Mouse (Mus musculus): ENCODE data around the gene Gm1673. TPM values are rescaled to one million over a fixed set of nuclear protein-coding genes. Genes with fewer than 3 reads are reported as not detected.
"Not testable (repeated sequence)": the region's sequence is repeated elsewhere in the genome, so short reads cannot be mapped to it uniquely, and the experiment has no call there.

Gm1673 gene
- polyA plus RNA-seq, 1 experiment from 2014 or later = 61.1 TPM

DNA sequence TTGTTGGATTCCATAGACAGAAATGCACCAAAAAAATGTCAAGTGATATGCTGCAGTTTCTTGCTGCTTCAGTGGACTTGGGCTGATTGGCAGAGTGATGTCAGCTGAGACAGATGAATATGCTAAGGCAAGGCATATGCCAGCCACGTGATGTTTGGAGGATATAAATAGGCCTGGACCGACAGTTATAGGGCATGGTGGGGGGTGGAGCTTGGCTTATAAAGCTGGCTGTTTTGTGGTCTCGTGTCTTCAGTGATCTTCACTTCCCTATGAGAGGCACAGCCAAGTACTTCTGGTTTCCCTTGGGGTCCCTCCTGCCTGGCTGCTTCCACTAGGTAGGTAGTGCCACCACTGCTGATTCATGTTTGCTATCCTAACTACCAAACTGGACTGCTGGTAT, 44.8 kb upstream of the Gm1673 start:
- Histone ChIP-seq H3K27ac (ENCODE audit: low read depth) (no peak overlapping the region), H3K27me3 (ENCODE audit: insufficient read depth, low read length) (no peaks in the 10 kb centered on the region), H3K9me3 (ENCODE audit: low read depth, low read length) (peaks cover 11% of the 10 kb centered on the region; the same call in 1 of the 2 replicates), H3K4me1 (ENCODE audit: insufficient read depth) (peaks cover 10% of the 10 kb centered on the region), H3K4me2 (no peak overlapping the region), H3K36me3 (ENCODE audit: insufficient read depth) (0 out of 2 replicates have a peak, but pooled peaks cover 4% of the 10 kb centered on the region), H3K4me3 (ENCODE audit: low read depth, low read length) (no peak overlapping the region), H3K9ac (no peak overlapping the region)
- TF ChIP-seq CTCF (IDR thresholded peaks at IDR 0.05; ENCODE audit: low read depth) = no peak
- DNase-seq (no peak), ATAC-seq (ENCODE audit: insufficient read depth) (no peak)
- 94% methylated on average over 3 of the region's 3 CpGs for WGBS

DNA sequence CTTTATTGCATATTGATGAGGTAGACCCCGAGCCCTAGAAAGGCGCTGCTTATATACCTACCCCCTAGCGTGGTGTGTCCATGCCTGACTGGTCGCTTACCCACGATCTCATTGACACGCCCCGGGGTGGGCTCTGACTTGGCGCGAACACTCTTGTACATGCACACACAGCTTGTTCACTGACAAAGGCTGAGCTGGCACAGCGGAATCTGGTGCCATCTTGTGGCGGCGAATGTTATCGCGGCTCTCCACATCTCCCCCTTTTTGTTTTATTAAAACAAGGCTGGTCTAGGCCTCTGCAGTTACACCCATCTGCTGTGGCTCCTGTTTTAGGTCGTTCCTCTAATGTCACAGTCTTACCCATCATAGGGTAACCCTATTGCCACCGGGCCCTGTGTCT, 36.2 kb upstream of the Gm1673 start:
- H3K4me1 ChIP-seq (ENCODE audit: insufficient read depth); H3K36me3 ChIP-seq (ENCODE audit: insufficient read depth); H3K27me3 ChIP-seq (ENCODE audit: insufficient read depth, low read length); H3K4me3 ChIP-seq (ENCODE audit: low read depth, low read length); DNase-seq; H3K4me2 ChIP-seq; ATAC-seq (ENCODE audit: insufficient read depth); H3K27ac ChIP-seq (ENCODE audit: low read depth); H3K9ac ChIP-seq: not testable (repeated sequence)
- WGBS = 93% methylated on average over 16 of the region's 16 CpGs
- H3K9me3 ChIP-seq (ENCODE audit: low read depth, low read length) = peaks cover 12% of the 10 kb centered on the region
- TF ChIP-seq CTCF (IDR thresholded peaks at IDR 0.05; ENCODE audit: low read depth) = peak; percentile 27; the same call in 1 of the 2 replicates

DNA sequence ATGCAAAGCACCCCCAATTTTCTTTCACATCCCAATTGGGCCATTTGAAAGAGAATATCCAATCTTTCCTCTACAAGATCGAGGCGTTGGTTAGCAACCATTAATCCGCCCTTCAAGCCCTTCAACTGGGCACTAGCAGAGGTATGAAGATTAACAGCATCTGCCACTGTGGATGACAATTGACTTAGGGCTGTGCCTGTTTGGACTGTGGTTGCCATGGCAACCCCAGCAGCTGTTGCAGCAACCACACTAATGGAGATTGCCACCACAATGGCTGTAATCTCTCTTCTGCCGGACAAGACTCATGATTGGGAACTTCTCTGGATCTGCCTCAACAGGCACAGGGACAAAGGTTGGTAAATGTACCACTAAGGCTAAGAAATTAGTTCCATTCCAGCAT, 34.9 kb upstream of the Gm1673 start:
- H3K27ac ChIP-seq (ENCODE audit: low read depth) = no peak overlapping the region
- no peak for TF ChIP-seq CTCF (IDR thresholded peaks at IDR 0.05; ENCODE audit: low read depth)
- H3K9me3 ChIP-seq (ENCODE audit: low read depth, low read length) = peaks cover 16% of the 10 kb centered on the region
- no peaks in the 10 kb centered on the region for H3K4me1 ChIP-seq (ENCODE audit: insufficient read depth)
- no peak for DNase-seq
- no peaks in the 10 kb centered on the region for H3K27me3 ChIP-seq (ENCODE audit: insufficient read depth, low read length)
- H3K4me2 ChIP-seq = no peak overlapping the region
- no peak for ATAC-seq (ENCODE audit: insufficient read depth)
- no peaks in the 10 kb centered on the region for H3K36me3 ChIP-seq (ENCODE audit: insufficient read depth)
- 88% methylated on average over 4 of the region's 4 CpGs for WGBS
- H3K9ac ChIP-seq = no peak overlapping the region
- H3K4me3 ChIP-seq (ENCODE audit: low read depth, low read length) = no peak overlapping the region

GRCm38 (mm10) chr5:33953471-33954185, 29.6 kb upstream of the Gm1673 start:
- Histone ChIP-seq H3K4me1 (ENCODE audit: insufficient read depth) (no peaks in the 10 kb centered on the region), H3K9ac (no peak overlapping the region), H3K4me3 (ENCODE audit: low read depth, low read length) (no peak overlapping the region), H3K9me3 (ENCODE audit: low read depth, low read length) (peaks cover 4% of the 10 kb centered on the region; the same call in 1 of the 2 replicates), H3K27ac (ENCODE audit: low read depth) (no peak overlapping the region), H3K36me3 (ENCODE audit: insufficient read depth) (no peaks in the 10 kb centered on the region), H3K27me3 (ENCODE audit: insufficient read depth, low read length) (no peaks in the 10 kb centered on the region), H3K4me2 (no peak overlapping the region)
- WGBS = 88% methylated on average over 17 of the region's 17 CpGs
- no peak for ATAC-seq (ENCODE audit: insufficient read depth)
- DNase-seq = no peak
- no peak for TF ChIP-seq CTCF (IDR thresholded peaks at IDR 0.05; ENCODE audit: low read depth)

- Histone ChIP-seq H3K4me3 (ENCODE audit: low read depth, low read length) (no peak overlapping the region), H3K36me3 (ENCODE audit: insufficient read depth) (no peaks in the 10 kb centered on the region), H3K4me1 (ENCODE audit: insufficient read depth) (no peaks in the 10 kb centered on the region), H3K4me2 (no peak overlapping the region), H3K9ac (no peak overlapping the region), H3K27ac (ENCODE audit: low read depth) (no peak overlapping the region), H3K27me3 (ENCODE audit: insufficient read depth, low read length) (no peaks in the 10 kb centered on the region), H3K9me3 (ENCODE audit: low read depth, low read length) (peaks cover 4% of the 10 kb centered on the region; the same call in 1 of the 2 replicates)
- no peak for ATAC-seq (ENCODE audit: insufficient read depth)
- WGBS = 36% methylated on average over 10 of the region's 10 CpGs
- peak; percentile 81 for TF ChIP-seq CTCF (IDR thresholded peaks at IDR 0.05; ENCODE audit: low read depth)
- DNase-seq = peak; percentile 68
These were observed 28.9 kb upstream of the Gm1673 start for GRCm38 (mm10) chr5:33954354-33954753.

DNA sequence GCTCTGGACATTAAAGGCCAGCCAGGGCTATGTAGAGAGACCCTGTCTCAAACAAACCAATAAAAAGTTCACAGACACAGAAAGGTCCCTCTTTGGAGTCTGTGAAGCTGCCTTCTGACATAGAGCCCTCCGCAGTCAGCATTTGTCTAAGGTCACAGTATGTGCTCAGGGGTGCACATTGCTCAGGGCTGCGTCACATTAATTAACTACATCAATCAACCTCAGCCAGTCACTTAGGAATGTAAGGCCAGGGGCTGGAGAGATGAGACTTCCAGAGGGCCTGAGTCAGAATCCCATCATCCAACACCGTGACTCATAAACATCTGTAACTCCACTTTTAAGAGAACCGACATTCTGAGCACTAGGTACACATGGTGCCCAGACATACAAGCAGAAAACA, 27.4 kb upstream of the Gm1673 start:
- Histone ChIP-seq H3K27me3 (ENCODE audit: insufficient read depth, low read length) (no peaks in the 10 kb centered on the region), H3K36me3 (ENCODE audit: insufficient read depth) (no peaks in the 10 kb centered on the region), H3K9me3 (ENCODE audit: low read depth, low read length) (peaks cover 4% of the 10 kb centered on the region; the same call in 1 of the 2 replicates), H3K27ac (ENCODE audit: low read depth) (no peak overlapping the region), H3K4me3 (ENCODE audit: low read depth, low read length) (no peak overlapping the region), H3K9ac (no peak overlapping the region), H3K4me1 (ENCODE audit: insufficient read depth) (no peaks in the 10 kb centered on the region), H3K4me2 (no peak overlapping the region)
- 41% methylated on average over 4 of the region's 4 CpGs for WGBS
- TF ChIP-seq CTCF (IDR thresholded peaks at IDR 0.05; ENCODE audit: low read depth) = no peak
- DNase-seq (no peak), ATAC-seq (ENCODE audit: insufficient read depth) (no peak)

- TF ChIP-seq CTCF (IDR thresholded peaks at IDR 0.05; ENCODE audit: low read depth) = no peak
- no peak for ATAC-seq (ENCODE audit: insufficient read depth)
- Histone ChIP-seq H3K36me3 (ENCODE audit: insufficient read depth) (no peaks in the 10 kb centered on the region), H3K4me1 (ENCODE audit: insufficient read depth) (no peaks in the 10 kb centered on the region), H3K4me3 (ENCODE audit: low read depth, low read length) (no peak overlapping the region), H3K9me3 (ENCODE audit: low read depth, low read length) (no peaks in the 10 kb centered on the region; the same call in 1 of the 2 replicates), H3K9ac (no peak overlapping the region), H3K27me3 (ENCODE audit: insufficient read depth, low read length) (no peaks in the 10 kb centered on the region), H3K4me2 (no peak overlapping the region), H3K27ac (ENCODE audit: low read depth) (no peak overlapping the region)
- no peak for DNase-seq
- 76% methylated on average over 4 of the region's 4 CpGs for WGBS
These were observed 23.9 kb upstream of the Gm1673 start for GRCm38 (mm10) chr5:33959382-33959781.

Measured in lung, embryonic 14.5 days (tissue).